Mouse (Mus musculus): Measurements from ENCODE around the gene Hrk. TPM values are rescaled to one million over a fixed set of nuclear protein-coding genes. Genes with fewer than 3 reads are reported as not detected.

The Hrk gene
- 10.4 and 10.5 TPM in 2 replicates for polyA plus RNA-seq (2012; rRNA removed)

GRCm38 (mm10) chr5:118164581-118164980, at the start of gene Hrk:
Gene Hrk (plus strand): TSS chr5:118164648.

GRCm38 (mm10) chr5:118154839-118155564, 9.4 kb upstream of the Hrk start, which contains the start of gene Fbxw8:
Gene Fbxw8 (minus strand): TSS chr5:118155464.

Other genes with a start within 250 kb of the Hrk start
- 152 and 169 TPM in 2 replicates for gene Fbxo21, start 187.9 kb upstream of the Hrk start, polyA plus RNA-seq (2012; rRNA removed)
- 3.8 and 4.2 TPM in 2 replicates for gene Tesc, start 136.9 kb upstream of the Hrk start, polyA plus RNA-seq (2012; rRNA removed)
- 39.2 and 39.4 TPM in 2 replicates for gene Fbxw8, start 9.2 kb upstream of the Hrk start, polyA plus RNA-seq (2012; rRNA removed)
- gene Rnft2, start 80.5 kb downstream of the Hrk start, polyA plus RNA-seq (2012; rRNA removed) = 62.3 and 68.0 TPM in 2 replicates
- 22.2 and 22.3 TPM in 2 replicates for gene 2410131K14Rik, start 80.6 kb downstream of the Hrk start, polyA plus RNA-seq (2012; rRNA removed)